Mouse (Mus musculus): ENCODE measurements around the gene Exosc10. TPM values are rescaled to one million over a fixed set of nuclear protein-coding genes. Genes with fewer than 3 reads are reported as not detected.

Exosc10 gene
- 120 TPM for polyA plus RNA-seq (2017; shearing (Covaris generic))

GRCm38 (mm10) chr4:148558297-148559000 lies at the start of gene Exosc10:
Exosc10 (plus strand) TSS chr4:148558429.

GRCm38 (mm10) chr4:148591171-148591630 lies 33.0 kb downstream of the Exosc10 start, which contains the start of gene Srm:
Srm (plus strand) TSS chr4:148591503.

GRCm38 (mm10) chr4:148602357-148603120 lies 44.3 kb downstream of the Exosc10 start, which contains the start of gene Masp2:
Masp2 (plus strand) TSS chr4:148602554.

GRCm38 (mm10) chr4:148626623-148627185 lies 68.5 kb downstream of the Exosc10 start, which contains the start of gene Tardbp:
Tardbp (minus strand) TSS chr4:148627019.

Other genes starting within 250 kb of the Exosc10 start
- gene Ubiad1, start 113.7 kb upstream of the Exosc10 start, polyA plus RNA-seq (2017; shearing (Covaris generic)): 17.5 TPM
- gene Mtor, start 109.8 kb upstream of the Exosc10 start, polyA plus RNA-seq (2017; shearing (Covaris generic)): 19.2 TPM
- gene Angptl7, start 58.0 kb upstream of the Exosc10 start, polyA plus RNA-seq (2017; shearing (Covaris generic)): 0.26 TPM
- 106 TPM for gene Srm, start 33.1 kb downstream of the Exosc10 start, polyA plus RNA-seq (2017; shearing (Covaris generic))
- 0.41 TPM for gene Masp2, start 44.1 kb downstream of the Exosc10 start, polyA plus RNA-seq (2017; shearing (Covaris generic))
- 198 TPM for gene Tardbp, start 68.6 kb downstream of the Exosc10 start, polyA plus RNA-seq (2017; shearing (Covaris generic))
- not detected for gene Gm572, start 84.9 kb downstream of the Exosc10 start, polyA plus RNA-seq (2017; shearing (Covaris generic))
- gene Casz1, start 246.0 kb downstream of the Exosc10 start, polyA plus RNA-seq (2017; shearing (Covaris generic)): 3.4 TPM